Mouse (Mus musculus) thymus, postnatal 36 days (tissue): Measurements from ENCODE around the gene Lyzl4.

Experiments
- DNase-seq, 2 experiments: peaks; one replicate each; pipeline ENCODE4 v3.0.0; 2022; ENCODE audit warnings: mixed read lengths in 2 of 2

Lyzl4 gene

GRCm38 (mm10) chr9:121642001-121642400 is at the start of gene Lyzl4:
Lyzl4 (minus strand) TSS chr9:121642096.
- DNase-seq: peak; percentile 78 to 79

- DNase-seq: no peak
Measured at GRCm38 (mm10) chr9:121690734-121691133, 48.8 kb upstream of the Lyzl4 start.

GRCm38 (mm10) chr9:121690200-121690651 is 48.3 kb upstream of the Lyzl4 start:
- DNase-seq: no peak

GRCm38 (mm10) chr9:121684702-121685101 is 42.8 kb upstream of the Lyzl4 start:
- no peak for DNase-seq

- DNase-seq: peak; percentile 59 to 73
Measured at GRCm38 (mm10) chr9:121682037-121682680, 40.3 kb upstream of the Lyzl4 start.

GRCm38 (mm10) chr9:121681191-121681590 is 39.3 kb upstream of the Lyzl4 start:
- DNase-seq: no peak

GRCm38 (mm10) chr9:121679549-121679948 is 37.7 kb upstream of the Lyzl4 start:
- peak; percentile 51 to 63 for DNase-seq

- no peak for DNase-seq
Measured at GRCm38 (mm10) chr9:121677476-121677875, 35.6 kb upstream of the Lyzl4 start.

- no peak for DNase-seq
Measured at GRCm38 (mm10) chr9:121677069-121677468, 35.2 kb upstream of the Lyzl4 start.

GRCm38 (mm10) chr9:121675556-121675955 is 33.7 kb upstream of the Lyzl4 start:
- DNase-seq: peak; percentile 23 to 39

- peak; percentile 75 to 82 for DNase-seq
Measured at GRCm38 (mm10) chr9:121675011-121675410, 33.1 kb upstream of the Lyzl4 start.

- DNase-seq: no peak
Measured at GRCm38 (mm10) chr9:121673716-121674115, 31.8 kb upstream of the Lyzl4 start.

- DNase-seq: no peak
Measured at GRCm38 (mm10) chr9:121672311-121672710, 30.4 kb upstream of the Lyzl4 start.

- peak in 1 of 2 experiments; percentile 17 for DNase-seq
Measured at GRCm38 (mm10) chr9:121671300-121671699, 29.4 kb upstream of the Lyzl4 start.

- peak; percentile 78 to 82 for DNase-seq
Measured at GRCm38 (mm10) chr9:121669348-121669791, 27.5 kb upstream of the Lyzl4 start.

- no peak for DNase-seq
Measured at GRCm38 (mm10) chr9:121667822-121668221, 25.9 kb upstream of the Lyzl4 start.

GRCm38 (mm10) chr9:121666957-121667630 is 25.2 kb upstream of the Lyzl4 start:
- no peak for DNase-seq

- no peak for DNase-seq
Measured at GRCm38 (mm10) chr9:121664104-121664503, 22.2 kb upstream of the Lyzl4 start.

GRCm38 (mm10) chr9:121663467-121663866 is 21.6 kb upstream of the Lyzl4 start:
- DNase-seq: no peak

GRCm38 (mm10) chr9:121659791-121660190 is 17.9 kb upstream of the Lyzl4 start:
- DNase-seq: no peak

GRCm38 (mm10) chr9:121658248-121658647 is 16.4 kb upstream of the Lyzl4 start:
- DNase-seq: no peak

GRCm38 (mm10) chr9:121657143-121657542 is 15.2 kb upstream of the Lyzl4 start:
- DNase-seq: no peak

GRCm38 (mm10) chr9:121656322-121656721 is 14.4 kb upstream of the Lyzl4 start:
- DNase-seq: no peak

- no peak for DNase-seq
Measured at GRCm38 (mm10) chr9:121653668-121654067, 11.8 kb upstream of the Lyzl4 start.
